Mouse (Mus musculus): ENCODE data around the gene D17H6S53E. TPM values are rescaled to one million over a fixed set of nuclear protein-coding genes. Genes with fewer than 3 reads are reported as not detected.
A peak's percentile ranks its signal among the peaks of the same experiment; 100 is the strongest.

The D17H6S53E gene
- polyA plus RNA-seq (2015; fragmentation: Nextera tagmentation; extraction: Ambion mirVana): 15.4 and 18.3 TPM in 2 replicates

DNA sequence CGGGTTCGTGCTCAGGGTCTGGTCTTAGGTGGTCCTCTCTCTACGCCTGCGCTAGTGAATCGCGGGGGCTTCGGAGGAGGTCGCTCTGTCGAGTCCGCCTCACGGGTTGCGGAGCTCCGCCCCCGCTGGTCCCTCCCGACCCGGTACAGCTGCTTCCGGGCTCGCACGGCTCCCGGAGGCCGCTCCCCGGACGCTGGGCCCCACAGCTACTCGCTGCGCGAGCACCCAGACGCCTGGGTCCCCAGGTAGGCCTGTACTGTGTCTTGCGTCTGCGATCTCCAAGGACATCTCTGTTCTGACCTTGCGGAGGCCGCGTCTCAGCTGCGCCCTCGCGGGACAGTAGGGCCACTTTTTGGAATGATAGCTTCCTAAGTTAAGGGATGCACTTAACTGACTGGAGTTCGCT, at the start of gene D17H6S53E:
Gene D17H6S53E, plus strand, starts transcription at position 168 of the 406 bp plus-strand sequence.
- under 1% methylated on average over 36 of the region's 36 CpGs for WGBS

DNA sequence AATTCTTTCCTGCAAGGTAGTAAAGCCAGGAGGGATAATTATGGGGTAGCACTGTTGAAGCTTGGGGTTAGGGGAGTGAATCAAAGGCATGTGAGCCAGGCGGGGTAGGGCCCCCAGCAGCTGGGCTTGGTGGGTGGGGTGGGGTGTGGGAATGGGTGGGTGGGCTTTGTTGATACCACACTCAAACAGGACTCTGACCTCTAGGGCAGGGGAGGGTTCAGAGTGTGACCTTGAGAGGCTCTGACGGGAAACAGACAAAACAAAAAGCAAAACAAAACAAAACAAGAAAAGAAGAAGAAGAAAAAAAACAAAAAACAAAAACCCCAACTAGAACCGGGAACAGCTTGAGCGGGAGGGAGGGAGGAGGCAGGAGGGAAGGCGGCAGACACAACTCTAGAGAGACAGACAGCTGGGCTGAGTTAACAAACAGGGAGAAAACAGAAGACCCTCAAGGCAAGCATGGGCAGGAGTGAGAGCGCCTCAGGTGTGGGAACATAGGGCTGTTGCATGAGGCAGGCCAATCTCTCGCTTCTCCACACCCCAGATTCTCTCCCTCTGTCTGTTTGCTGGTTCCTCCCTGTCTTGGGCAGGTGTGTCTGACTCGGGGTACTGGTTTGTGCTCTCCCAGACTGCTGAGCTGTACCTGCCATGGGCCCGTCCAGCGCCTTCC, 49.5 kb upstream of the D17H6S53E start, which contains the start of gene Ly6g6e:
Gene Ly6g6e, plus strand, starts transcription at position 396 of the 670 bp plus-strand sequence.
- peak within 1 kb of the TSS; percentile 74 for H3K27ac ChIP-seq (ENCODE audit: low read length)
- peak within 1 kb of the TSS; percentile 37 for H3K4me3 ChIP-seq (ENCODE audit: low read length)
- peaks cover 30% of the 10 kb centered on the region for H3K4me1 ChIP-seq (ENCODE audit: control insufficient read depth, insufficient read depth, low read length)
- H3K36me3 ChIP-seq (ENCODE audit: control insufficient read depth, insufficient read depth, low read length): no peaks in the 10 kb centered on the region
- no peaks in the 10 kb centered on the region for H3K27me3 ChIP-seq (replicated peaks; ENCODE audit: control insufficient read depth, insufficient read depth, low read length)
- WGBS: 31% methylated on average over 10 of the region's 10 CpGs
- peak within 1 kb of the TSS; percentile 65 for H3K9ac ChIP-seq (ENCODE audit: low read depth, low read length)
- ATAC-seq: no peak
- H3K4me2 ChIP-seq (ENCODE audit: low read depth, low read length): peak within 1 kb of the TSS; percentile 55
- H3K9me3 ChIP-seq (ENCODE audit: control insufficient read depth, low read length): no peaks in the 10 kb centered on the region

More for the DNA sequence above, at the start of gene D17H6S53E:
- H3K9me3 ChIP-seq (ENCODE audit: control insufficient read depth, low read length): no peaks in the 10 kb centered on the region
- H3K27ac ChIP-seq (ENCODE audit: low read length): peak within 1 kb of the TSS; percentile 94
- peak within 1 kb of the TSS; percentile 90 for H3K4me2 ChIP-seq (ENCODE audit: low read depth, low read length)
- peak within 1 kb of the TSS; percentile 91 for H3K9ac ChIP-seq (ENCODE audit: low read depth, low read length)
- H3K27me3 ChIP-seq (replicated peaks; ENCODE audit: control insufficient read depth, insufficient read depth, low read length): no peaks in the 10 kb centered on the region
- peak within 1 kb of the TSS; percentile 77 for H3K4me3 ChIP-seq (ENCODE audit: low read length)
- peaks cover 28% of the 10 kb centered on the region for H3K4me1 ChIP-seq (ENCODE audit: control insufficient read depth, insufficient read depth, low read length)
- peaks cover 8% of the 10 kb centered on the region for H3K36me3 ChIP-seq (ENCODE audit: control insufficient read depth, insufficient read depth, low read length)
- peak; percentile 76 for ATAC-seq

DNA sequence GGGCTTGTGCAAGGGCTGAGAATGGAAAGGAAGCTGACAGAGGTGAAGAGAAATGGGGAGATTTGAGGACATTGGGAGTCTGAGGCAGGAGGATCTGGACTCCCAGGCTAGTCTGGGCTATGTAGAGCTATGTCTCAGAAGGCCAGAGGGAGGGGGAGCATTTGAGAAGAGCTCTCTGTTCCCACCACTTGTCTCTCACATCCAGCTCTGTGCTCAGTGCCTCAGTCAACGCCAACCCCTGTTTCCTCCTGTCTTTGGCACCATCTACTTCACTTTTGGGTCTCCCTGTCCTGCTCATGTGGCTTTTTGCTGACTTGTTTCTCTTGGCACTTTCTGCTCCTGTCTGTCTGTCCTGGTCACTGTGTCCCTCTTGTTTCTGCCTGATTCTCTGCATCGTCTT, 48.9 kb upstream of the D17H6S53E start:
- no peaks in the 10 kb centered on the region for H3K36me3 ChIP-seq (ENCODE audit: control insufficient read depth, insufficient read depth, low read length)
- peaks cover 30% of the 10 kb centered on the region for H3K4me1 ChIP-seq (ENCODE audit: control insufficient read depth, insufficient read depth, low read length)
- H3K9ac ChIP-seq (ENCODE audit: low read depth, low read length): peak overlapping the region; percentile 65
- H3K4me3 ChIP-seq (ENCODE audit: low read length): peak overlapping the region; percentile 37
- H3K9me3 ChIP-seq (ENCODE audit: control insufficient read depth, low read length): no peaks in the 10 kb centered on the region
- H3K27ac ChIP-seq (ENCODE audit: low read length): peak overlapping the region; percentile 74
- WGBS: 18% methylated on average over 2 of the region's 2 CpGs
- H3K27me3 ChIP-seq (replicated peaks; ENCODE audit: control insufficient read depth, insufficient read depth, low read length): no peaks in the 10 kb centered on the region
- ATAC-seq: 0 out of 2 replicates have a peak, but pooled peaks have one; percentile 3
- peak overlapping the region; percentile 55 for H3K4me2 ChIP-seq (ENCODE audit: low read depth, low read length)

DNA sequence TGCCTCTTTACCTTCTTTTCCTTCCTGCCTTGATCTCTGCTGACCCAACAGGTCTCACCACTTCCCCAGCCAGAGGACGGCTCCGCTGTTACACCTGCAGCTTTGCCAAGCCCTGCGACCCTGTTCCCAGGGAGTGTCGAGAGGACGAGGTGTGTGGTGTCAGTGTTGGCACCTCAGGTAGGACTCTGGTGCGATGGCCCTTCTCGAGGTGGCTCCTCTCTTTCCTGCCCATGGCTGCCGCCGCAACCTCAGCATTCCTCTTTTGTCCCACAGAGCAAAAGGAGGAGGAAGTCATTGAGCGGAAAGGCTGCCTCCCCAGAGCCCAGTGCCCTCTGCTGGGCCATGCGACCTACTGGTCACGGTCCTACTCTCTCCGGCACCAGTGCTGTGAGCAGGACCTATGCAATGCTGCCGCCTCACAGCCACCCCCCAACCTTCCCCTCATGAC, 48.4 kb upstream of the D17H6S53E start, which contains the start of gene Ly6g6d:
Gene Ly6g6d, minus strand, starts transcription at position 280 of the 448 bp plus-strand sequence.
- H3K36me3 ChIP-seq (ENCODE audit: control insufficient read depth, insufficient read depth, low read length): no peaks in the 10 kb centered on the region
- no peaks in the 10 kb centered on the region for H3K27me3 ChIP-seq (replicated peaks; ENCODE audit: control insufficient read depth, insufficient read depth, low read length)
- peak within 1 kb of the TSS; percentile 55 for H3K4me2 ChIP-seq (ENCODE audit: low read depth, low read length)
- peak within 1 kb of the TSS; percentile 74 for H3K27ac ChIP-seq (ENCODE audit: low read length)
- WGBS: 8% methylated on average over 14 of the region's 14 CpGs
- peak; percentile 67 for ATAC-seq
- peak within 1 kb of the TSS; percentile 65 for H3K9ac ChIP-seq (ENCODE audit: low read depth, low read length)
- H3K4me3 ChIP-seq (ENCODE audit: low read length): peak within 1 kb of the TSS; percentile 37
- H3K4me1 ChIP-seq (ENCODE audit: control insufficient read depth, insufficient read depth, low read length): peaks cover 30% of the 10 kb centered on the region
- no peaks in the 10 kb centered on the region for H3K9me3 ChIP-seq (ENCODE audit: control insufficient read depth, low read length)

DNA sequence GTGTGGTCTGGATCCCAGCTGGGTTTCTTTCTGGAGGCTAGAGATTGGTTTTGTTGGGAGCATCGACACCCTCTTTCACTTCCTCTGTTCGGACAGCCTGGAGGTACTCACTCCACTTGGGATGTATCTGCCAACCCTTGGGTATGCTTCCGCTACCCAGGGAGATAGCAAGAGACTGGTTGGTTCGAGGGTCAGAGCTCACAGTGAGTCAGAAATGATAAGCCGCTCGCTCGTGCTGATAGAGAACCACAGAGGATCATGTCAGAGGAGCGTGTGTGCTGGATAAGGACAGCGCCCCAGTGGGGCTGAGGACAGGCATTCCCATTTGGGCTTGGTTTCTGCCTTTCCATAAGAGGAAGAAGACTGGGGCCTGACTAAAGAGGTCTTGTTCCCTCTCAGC, 46.4 kb upstream of the D17H6S53E start:
- Histone ChIP-seq H3K9me3 (ENCODE audit: control insufficient read depth, low read length) (no peaks in the 10 kb centered on the region), H3K4me2 (ENCODE audit: low read depth, low read length) (peak overlapping the region; percentile 25; the same call in 1 of the 2 replicates), H3K36me3 (ENCODE audit: control insufficient read depth, insufficient read depth, low read length) (no peaks in the 10 kb centered on the region), H3K4me1 (ENCODE audit: control insufficient read depth, insufficient read depth, low read length) (peaks cover 27% of the 10 kb centered on the region), H3K27me3 (replicated peaks; ENCODE audit: control insufficient read depth, insufficient read depth, low read length) (no peaks in the 10 kb centered on the region), H3K4me3 (ENCODE audit: low read length) (no peak overlapping the region; the same call in 1 of the 2 replicates), H3K27ac (ENCODE audit: low read length) (peak overlapping the region; percentile 59), H3K9ac (ENCODE audit: low read depth, low read length) (peak overlapping the region; percentile 43; the same call in 1 of the 2 replicates)
- WGBS: 45% methylated on average over 9 of the region's 9 CpGs
- peak; percentile 85 for ATAC-seq

DNA sequence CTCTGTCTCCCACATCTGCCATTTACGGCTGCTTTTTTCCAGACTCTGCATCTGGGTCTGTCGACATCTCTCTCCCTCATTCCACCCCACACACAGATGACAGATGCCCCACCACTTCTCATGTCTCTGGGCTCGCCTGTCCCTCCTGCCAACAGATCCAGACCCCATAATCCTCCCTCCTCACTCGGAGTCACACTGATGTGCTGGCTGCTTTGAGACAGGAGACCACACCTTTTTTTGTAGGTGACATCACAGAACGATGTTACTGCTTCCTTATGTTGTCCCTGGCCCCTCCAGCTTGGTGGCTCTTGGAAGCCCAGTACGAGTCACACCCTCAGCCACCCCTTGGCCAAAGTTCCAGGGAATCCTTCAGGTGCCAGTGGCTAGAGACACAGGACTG, 45.9 kb upstream of the D17H6S53E start:
- peak overlapping the region; percentile 43; the same call in 1 of the 2 replicates for H3K9ac ChIP-seq (ENCODE audit: low read depth, low read length)
- H3K36me3 ChIP-seq (ENCODE audit: control insufficient read depth, insufficient read depth, low read length): no peaks in the 10 kb centered on the region
- H3K4me1 ChIP-seq (ENCODE audit: control insufficient read depth, insufficient read depth, low read length): peaks cover 27% of the 10 kb centered on the region
- no peaks in the 10 kb centered on the region for H3K27me3 ChIP-seq (replicated peaks; ENCODE audit: control insufficient read depth, insufficient read depth, low read length)
- peak overlapping the region; percentile 25; the same call in 1 of the 2 replicates for H3K4me2 ChIP-seq (ENCODE audit: low read depth, low read length)
- H3K9me3 ChIP-seq (ENCODE audit: control insufficient read depth, low read length): no peaks in the 10 kb centered on the region
- ATAC-seq: peak; percentile 20
- 34% methylated on average over 6 of the region's 6 CpGs for WGBS
- no peak overlapping the region; the same call in 1 of the 2 replicates for H3K4me3 ChIP-seq (ENCODE audit: low read length)
- peak overlapping the region; percentile 59 for H3K27ac ChIP-seq (ENCODE audit: low read length)

DNA sequence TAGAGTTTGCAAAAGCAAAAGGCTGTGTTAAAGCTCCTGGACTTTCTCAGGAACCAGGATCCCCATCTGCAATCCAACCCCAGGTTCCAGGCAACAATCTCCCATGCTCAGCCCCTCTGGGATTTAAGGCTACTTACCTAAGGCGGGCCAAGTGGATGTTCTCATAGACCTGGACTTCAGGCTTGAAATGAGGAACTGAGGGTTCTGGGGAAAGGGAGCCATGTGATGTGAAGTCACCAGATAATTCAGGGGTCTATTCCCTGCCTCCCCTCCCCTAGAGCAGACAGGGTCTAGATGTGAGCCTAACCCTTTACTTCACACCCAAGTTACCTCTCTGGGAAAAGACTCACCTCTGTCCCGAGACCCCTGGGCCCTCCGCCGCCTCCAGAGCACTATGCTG, 45.5 kb upstream of the D17H6S53E start:
- Histone ChIP-seq H3K9ac (ENCODE audit: low read depth, low read length) (no peak overlapping the region), H3K4me1 (ENCODE audit: control insufficient read depth, insufficient read depth, low read length) (peaks cover 27% of the 10 kb centered on the region), H3K27me3 (replicated peaks; ENCODE audit: control insufficient read depth, insufficient read depth, low read length) (no peaks in the 10 kb centered on the region), H3K9me3 (ENCODE audit: control insufficient read depth, low read length) (no peaks in the 10 kb centered on the region), H3K36me3 (ENCODE audit: control insufficient read depth, insufficient read depth, low read length) (no peaks in the 10 kb centered on the region), H3K4me2 (ENCODE audit: low read depth, low read length) (no peak overlapping the region), H3K4me3 (ENCODE audit: low read length) (no peak overlapping the region), H3K27ac (ENCODE audit: low read length) (no peak overlapping the region)
- 72% methylated on average over 4 of the region's 4 CpGs for WGBS
- ATAC-seq: no peak

DNA sequence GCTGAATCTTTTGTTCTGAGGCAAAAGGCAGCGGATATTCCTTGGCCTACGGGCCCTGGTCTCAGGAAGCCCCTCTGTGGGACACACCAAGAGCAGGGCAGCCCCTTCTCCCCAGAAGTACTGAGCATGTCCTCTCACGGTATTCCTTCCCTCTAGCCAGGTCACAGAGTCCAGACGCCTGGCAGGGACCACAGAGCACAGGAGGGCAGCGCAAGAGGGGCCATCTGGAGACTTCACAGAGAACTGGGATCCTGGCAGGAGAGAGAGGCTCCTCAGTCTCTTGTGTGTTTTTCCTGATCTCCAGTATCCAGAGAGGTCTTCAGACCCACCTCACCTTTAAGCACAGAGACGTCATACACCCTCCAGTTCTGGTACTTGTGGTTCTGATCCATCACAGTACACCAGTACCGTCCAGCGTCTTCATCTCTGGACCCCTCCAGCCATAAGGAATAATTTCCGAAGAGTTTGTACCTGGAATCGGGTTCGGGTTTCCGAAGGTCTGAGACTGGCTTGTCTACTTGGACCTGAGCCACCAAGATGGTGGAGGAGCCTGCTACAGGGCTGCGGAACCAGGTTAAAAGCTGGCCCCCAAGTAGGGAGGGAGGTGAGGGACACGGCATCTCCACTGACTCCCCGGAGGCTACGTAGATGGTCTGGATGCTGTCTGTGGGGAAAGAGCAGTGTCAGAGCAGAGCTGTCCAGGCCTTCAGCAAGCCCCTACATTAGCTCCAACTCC, 43.2 kb upstream of the D17H6S53E start:
- 85% methylated on average over 16 of the region's 16 CpGs for WGBS

DNA sequence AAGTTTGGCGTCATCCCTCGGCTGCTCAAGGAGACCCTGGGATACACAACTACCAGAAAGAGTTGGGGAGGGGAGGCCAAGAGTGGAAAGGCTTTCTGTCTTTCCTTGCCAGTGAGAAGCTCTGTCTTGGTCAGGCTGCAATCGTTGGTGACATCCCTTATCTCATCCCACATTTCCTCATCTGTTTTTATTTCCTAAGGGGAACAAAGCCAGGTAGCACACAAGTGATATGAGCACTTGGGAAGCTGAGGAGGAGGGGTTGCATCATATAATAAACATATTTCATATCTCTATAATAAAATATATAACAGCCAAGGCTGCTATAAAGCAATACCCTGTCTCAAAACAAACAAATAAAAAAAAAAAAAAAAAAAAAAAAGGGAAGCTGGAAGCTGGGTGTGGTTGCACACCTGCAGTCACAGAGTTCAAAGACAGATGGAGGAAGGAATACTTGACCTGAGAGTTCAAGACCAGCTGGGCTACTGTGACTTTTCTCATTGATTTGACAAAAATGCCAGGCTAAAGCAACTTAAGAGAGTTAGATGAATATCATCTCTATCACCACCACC, 42.2 kb upstream of the D17H6S53E start:
- WGBS: 66% methylated on average over 3 of the region's 3 CpGs

More for the DNA sequence above, 43.2 kb upstream of the D17H6S53E start:
- no peak overlapping the region for H3K27ac ChIP-seq (ENCODE audit: low read length)
- H3K9ac ChIP-seq (ENCODE audit: low read depth, low read length): no peak overlapping the region
- H3K4me3 ChIP-seq (ENCODE audit: low read length): no peak overlapping the region
- ATAC-seq: no peak
- no peaks in the 10 kb centered on the region for H3K36me3 ChIP-seq (ENCODE audit: control insufficient read depth, insufficient read depth, low read length)
- no peak overlapping the region for H3K4me2 ChIP-seq (ENCODE audit: low read depth, low read length)
- H3K4me1 ChIP-seq (ENCODE audit: control insufficient read depth, insufficient read depth, low read length): peaks cover 10% of the 10 kb centered on the region
- no peaks in the 10 kb centered on the region for H3K27me3 ChIP-seq (replicated peaks; ENCODE audit: control insufficient read depth, insufficient read depth, low read length)
- no peaks in the 10 kb centered on the region for H3K9me3 ChIP-seq (ENCODE audit: control insufficient read depth, low read length)

More for the DNA sequence above, 42.2 kb upstream of the D17H6S53E start:
- no peak for ATAC-seq
- H3K36me3 ChIP-seq (ENCODE audit: control insufficient read depth, insufficient read depth, low read length): no peaks in the 10 kb centered on the region
- no peak overlapping the region for H3K9ac ChIP-seq (ENCODE audit: low read depth, low read length)
- no peaks in the 10 kb centered on the region for H3K27me3 ChIP-seq (replicated peaks; ENCODE audit: control insufficient read depth, insufficient read depth, low read length)
- no peak overlapping the region for H3K4me2 ChIP-seq (ENCODE audit: low read depth, low read length)
- peaks cover 8% of the 10 kb centered on the region for H3K4me1 ChIP-seq (ENCODE audit: control insufficient read depth, insufficient read depth, low read length)
- no peak overlapping the region for H3K4me3 ChIP-seq (ENCODE audit: low read length)
- no peaks in the 10 kb centered on the region for H3K9me3 ChIP-seq (ENCODE audit: control insufficient read depth, low read length)
- H3K27ac ChIP-seq (ENCODE audit: low read length): no peak overlapping the region
